Mouse (Mus musculus): ENCODE results near the gene Smtnl1. TPM values are rescaled to one million over a fixed set of nuclear protein-coding genes. Genes with fewer than 3 reads are reported as not detected.

Smtnl1 gene
- total RNA-seq, 4 experiments from 2014 or later: 46.3 to 63.9 (median 59.0) TPM

Other genes starting within 250 kb of the Smtnl1 start
- 10 to 100 TPM; 20.7 to 26.6 (median 21.9) TPM for gene Ctnnd1, start 171.9 kb downstream of the Smtnl1 start, total RNA-seq (2022)
- gene Btbd18, start 163.6 kb downstream of the Smtnl1 start, total RNA-seq (2022): not detected
- gene Selenoh, start 151.9 kb downstream of the Smtnl1 start, total RNA-seq (2022): 10 to 100 TPM; 13.4 to 19.9 (median 16.4) TPM
- 1 to 10 TPM in 1 of 4 experiments, not detected in 3; 1.4 TPM for gene Gm28635, start 144.6 kb downstream of the Smtnl1 start, total RNA-seq (2022)
- 1 to 10 TPM; 6.0 to 8.0 (median 6.9) TPM for gene Med19, start 144.2 kb downstream of the Smtnl1 start, total RNA-seq (2022)
- 10 to 100 TPM; 41.0 to 55.7 (median 49.0) TPM for gene Tmx2, start 143.5 kb downstream of the Smtnl1 start, total RNA-seq (2022)
- 100 to 1,000 TPM in 1 of 4 experiments, 10 to 100 TPM in 3; 78.4 to 100 (median 81.7) TPM for gene Zdhhc5, start 107.5 kb downstream of the Smtnl1 start, total RNA-seq (2022)
- gene Clp1, start 95.3 kb downstream of the Smtnl1 start, total RNA-seq (2022): 1 to 10 TPM; 3.7 to 4.3 (median 4.1) TPM
- under 1 TPM in 3 of 4 experiments, not detected in 1; 0.34 to 0.54 (median 0.54) TPM for gene Ypel4, start 88.6 kb downstream of the Smtnl1 start, total RNA-seq (2022)
- gene Gm19426, start 79.0 kb downstream of the Smtnl1 start, total RNA-seq (2022): under 1 TPM in 1 of 4 experiments, not detected in 3; 0.60 TPM
- 10 to 100 TPM; 22.0 to 55.1 (median 36.1) TPM for gene Serping1, start 47.2 kb downstream of the Smtnl1 start, total RNA-seq (2022)
- 1 to 10 TPM; 1.5 to 3.5 (median 2.3) TPM for gene Ube2l6, start 23.8 kb downstream of the Smtnl1 start, total RNA-seq (2022)
- gene Timm10, start 4.3 kb upstream of the Smtnl1 start, total RNA-seq (2022): 10 to 100 TPM; 37.9 to 51.4 (median 45.5) TPM
- gene Slc43a1, start 16.2 kb upstream of the Smtnl1 start, total RNA-seq (2022): 10 to 100 TPM in 3 of 4 experiments, 1 to 10 TPM in 1; 8.0 to 28.2 (median 14.4) TPM
- under 1 TPM in 3 of 4 experiments, not detected in 1; 0.19 to 0.62 (median 0.43) TPM for gene Rtn4rl2, start 64.1 kb upstream of the Smtnl1 start, total RNA-seq (2022)
- 10 to 100 TPM; 10.9 to 29.6 (median 17.7) TPM for gene Slc43a3, start 113.9 kb upstream of the Smtnl1 start, total RNA-seq (2022)
- gene Prg2, start 157.8 kb upstream of the Smtnl1 start, total RNA-seq (2022): not detected
- not detected for gene Prg3, start 165.6 kb upstream of the Smtnl1 start, total RNA-seq (2022)
- 10 to 100 TPM; 20.2 to 27.0 (median 23.5) TPM for gene Ssrp1, start 214.6 kb upstream of the Smtnl1 start, total RNA-seq (2022)
- under 1 TPM; 0.44 to 0.72 (median 0.63) TPM for gene P2rx3, start 214.8 kb upstream of the Smtnl1 start, total RNA-seq (2022)
- gene Tnks1bp1, start 225.4 kb upstream of the Smtnl1 start, total RNA-seq (2022): 10 to 100 TPM; 17.9 to 27.1 (median 23.5) TPM